Mouse (Mus musculus) lung, adult 2 months (tissue): ENCODE data around the gene Art4.

ENCODE experiments used
- CTCF ChIP-seq: fragments of 200-500 bp; IDR thresholded peaks from 2 replicates; pipeline ENCODE4 v1.5.1; 2011; ENCODE audit warnings: mild to moderate bottlenecking, low read length, control low read depth; ENCODE audit not compliant: insufficient read depth
- POLR2A ChIP-seq: fragments of 200-500 bp; IDR thresholded peaks from 2 replicates; pipeline ENCODE4 v1.6.1; 2011; ENCODE audit warnings: low read depth, mild to moderate bottlenecking, control low read depth, low read length, borderline replicate concordance; ENCODE audit errors: extremely low read depth

DNA sequence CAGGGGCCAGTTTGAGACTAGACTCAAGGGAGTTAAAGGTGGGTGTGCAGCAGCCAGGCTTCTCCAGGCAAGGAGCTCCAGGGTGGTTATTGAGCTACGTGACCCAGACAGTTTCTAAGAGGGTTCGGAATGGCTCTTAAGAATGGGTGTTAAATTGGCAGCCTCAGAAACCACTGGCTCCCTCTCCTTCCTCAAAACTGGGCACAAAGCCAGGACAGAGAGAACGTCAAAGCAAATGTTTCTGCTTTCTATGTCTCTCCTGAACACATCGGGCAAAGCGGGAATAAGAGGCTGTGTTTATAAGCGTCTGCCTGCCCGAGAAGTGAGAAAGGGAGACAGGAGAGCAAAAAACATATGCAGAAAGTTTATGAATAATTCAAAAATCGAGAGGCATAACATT lies 17.1 kb upstream of the Art4 start:
- TF ChIP-seq CTCF (no peak), POLR2A (peak; percentile 46; the same call in 1 of the 2 replicates)
